Mouse (Mus musculus) adipocyte (in vitro differentiated cells): Measurements from ENCODE around the gene Cenpo.

Experiments
- DNase-seq: peaks from one replicate; pipeline ENCODE4 v3.0.0-alpha.2; 2016; ENCODE audit warnings: low spot score

Gene Cenpo

DNA sequence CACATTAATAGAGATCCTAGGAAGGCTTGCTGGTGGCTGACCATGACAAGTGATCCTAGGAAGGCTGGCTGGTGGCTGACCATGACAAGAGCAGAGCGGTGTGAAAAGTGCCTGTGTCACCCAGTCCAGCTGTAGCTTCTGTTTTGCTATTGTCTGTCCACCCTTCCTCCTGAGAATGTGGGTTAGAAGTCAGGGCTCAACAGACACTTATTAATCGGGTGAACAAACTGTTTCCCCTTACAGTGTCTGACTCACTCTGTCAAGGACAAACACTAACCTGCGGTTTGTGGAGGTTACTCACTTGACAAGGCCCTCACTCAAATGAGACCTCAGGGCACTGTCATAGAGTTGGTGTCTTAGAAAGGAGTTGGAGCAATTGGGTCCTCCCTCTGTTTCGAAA, 35.4 kb downstream of the Cenpo start:
- peak; percentile 40 for DNase-seq

DNA sequence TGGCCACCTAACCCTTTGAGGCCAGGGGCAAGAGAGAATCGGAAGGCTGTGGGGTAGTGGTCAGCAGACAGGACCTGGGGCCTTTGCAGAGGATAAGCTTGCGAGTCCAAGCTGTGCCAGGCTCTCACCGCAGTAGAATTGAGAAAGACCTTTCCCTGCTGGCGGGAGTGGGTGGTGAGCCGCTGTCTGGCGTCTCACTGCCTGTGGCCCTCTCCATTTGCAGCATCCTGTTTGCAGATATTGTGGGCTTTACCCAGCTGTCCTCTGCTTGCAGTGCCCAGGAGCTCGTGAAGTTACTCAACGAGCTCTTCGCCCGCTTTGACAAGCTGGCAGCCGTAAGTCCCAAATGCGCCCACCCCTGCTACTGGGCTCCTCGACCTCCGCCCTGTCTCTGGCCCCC, 39.5 kb downstream of the Cenpo start:
- no peak for DNase-seq

GRCm38 (mm10) chr12:4193025-4193740, 40.9 kb downstream of the Cenpo start:
- DNase-seq: peak; percentile 91

GRCm38 (mm10) chr12:4192514-4192913, 41.6 kb downstream of the Cenpo start:
- DNase-seq: no peak

GRCm38 (mm10) chr12:4189060-4189447, 45.0 kb downstream of the Cenpo start:
- no peak for DNase-seq

DNA sequence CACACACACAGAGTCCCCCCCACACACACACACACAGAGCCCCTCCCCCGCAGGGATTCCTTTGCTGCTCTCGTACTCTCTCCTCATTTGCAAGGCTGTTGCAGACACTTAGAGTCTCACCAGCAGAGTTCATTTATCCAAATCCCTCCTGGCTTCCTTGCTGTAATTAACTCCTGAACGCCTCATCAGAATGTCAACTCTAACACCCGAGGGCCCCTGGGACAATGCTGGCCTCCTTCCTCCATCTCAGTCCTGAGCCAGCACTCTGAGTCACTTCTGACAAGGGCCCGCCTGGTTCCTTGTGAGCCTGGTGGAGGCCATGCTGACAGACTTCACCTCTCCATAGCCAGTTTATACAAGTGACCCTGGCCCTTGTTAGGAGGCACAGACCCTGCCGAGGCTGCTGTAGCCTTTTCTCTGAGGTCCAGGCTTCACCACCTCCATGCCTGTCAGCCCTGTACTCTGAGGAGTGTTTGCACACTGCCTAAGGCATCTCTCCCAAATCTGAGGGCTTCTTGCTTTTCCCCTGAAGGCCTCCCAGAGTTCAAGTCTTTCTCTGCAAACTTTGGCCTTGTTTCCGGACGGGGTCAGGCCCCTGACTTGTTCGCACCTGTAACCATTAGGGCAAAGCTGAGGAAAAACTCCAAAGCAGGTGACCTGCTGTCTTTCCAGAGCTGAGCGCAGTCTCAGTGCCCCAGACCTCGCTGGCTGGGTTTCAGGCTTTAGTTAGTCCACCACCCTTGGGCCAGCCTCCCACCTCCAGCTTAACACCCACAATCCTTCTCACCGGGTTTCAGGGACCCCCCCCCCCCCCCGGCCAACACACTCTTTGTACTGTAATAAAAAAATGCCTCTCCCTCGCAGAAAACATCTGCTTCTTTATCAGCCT, 45.7 kb downstream of the Cenpo start:
- DNase-seq: peak; percentile 91

DNA sequence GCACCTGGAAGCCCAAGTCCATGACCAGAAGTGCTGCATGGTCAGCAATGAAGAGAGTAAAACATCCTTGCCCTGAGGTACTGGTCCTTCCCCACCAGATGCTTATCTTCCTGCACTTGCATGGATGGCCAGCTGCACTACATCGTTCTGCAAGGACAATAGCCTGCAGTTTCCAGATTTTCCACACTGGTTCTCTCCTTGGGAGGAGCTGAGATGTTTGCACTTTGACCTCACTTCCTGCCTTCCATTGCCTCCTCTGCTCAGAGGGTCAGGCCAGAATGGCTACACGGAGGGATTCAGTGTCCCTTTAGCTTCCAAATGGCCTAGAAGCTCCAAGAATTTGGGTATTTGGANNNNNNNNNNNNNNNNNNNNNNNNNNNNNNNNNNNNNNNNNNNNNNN, 49.4 kb downstream of the Cenpo start:
- DNase-seq: no peak

- DNase-seq: no peak
These were observed 53.6 kb downstream of the Cenpo start for GRCm38 (mm10) chr12:4180507-4180906.

DNA sequence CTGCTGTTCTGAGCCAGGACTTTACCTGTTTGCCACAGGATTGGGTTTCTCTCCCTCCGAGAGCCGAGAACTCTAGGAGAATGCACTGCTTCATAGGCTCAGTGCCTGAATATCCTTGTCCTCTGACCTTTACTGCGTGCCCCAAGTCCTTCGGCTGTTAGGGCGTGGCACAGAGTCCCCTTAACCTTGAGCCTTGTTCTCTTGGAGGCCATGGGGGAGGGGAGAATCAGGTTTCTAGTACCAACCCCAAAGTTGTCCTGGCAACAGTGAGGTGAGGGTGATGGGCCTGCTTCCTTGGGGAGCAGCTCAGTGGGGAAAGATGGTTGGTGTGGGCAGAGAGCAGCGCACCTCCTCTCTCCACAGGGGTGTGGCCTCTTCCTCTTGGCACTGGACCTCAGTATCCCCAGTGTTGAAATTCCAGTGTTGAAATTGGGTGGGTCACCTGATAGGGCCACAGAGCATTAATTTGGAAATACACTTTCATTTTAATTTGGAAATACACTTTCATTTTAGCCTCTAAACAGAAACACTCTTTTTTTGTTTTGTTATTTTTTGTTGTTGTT, 54.3 kb downstream of the Cenpo start:
- no peak for DNase-seq

- no peak for DNase-seq
These were observed 55.3 kb downstream of the Cenpo start for GRCm38 (mm10) chr12:4178839-4179238.

GRCm38 (mm10) chr12:4173108-4173790, 60.8 kb downstream of the Cenpo start:
- no peak for DNase-seq

- DNase-seq: no peak
These were observed 64.5 kb downstream of the Cenpo start for GRCm38 (mm10) chr12:4169622-4170021.

DNA sequence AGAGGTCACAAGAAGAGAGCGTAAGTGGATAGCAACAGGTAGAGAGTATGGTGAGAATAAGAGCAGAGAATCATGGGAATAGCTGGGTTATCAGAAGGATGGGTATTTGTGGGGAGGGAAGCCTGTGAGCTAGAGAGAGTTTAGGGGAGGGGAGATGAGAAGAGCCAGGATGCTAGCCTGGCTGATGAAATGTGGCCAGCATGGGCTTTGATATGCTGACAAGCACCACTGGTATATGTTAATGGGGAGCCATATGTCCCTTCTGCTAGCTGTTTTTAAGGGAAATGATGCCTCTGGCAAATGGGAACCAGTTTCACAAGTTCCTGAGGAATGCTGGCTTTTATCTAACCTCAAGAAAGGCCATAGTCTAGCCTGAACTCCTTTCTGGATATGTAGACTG, 65.0 kb downstream of the Cenpo start:
- no peak for DNase-seq

DNA sequence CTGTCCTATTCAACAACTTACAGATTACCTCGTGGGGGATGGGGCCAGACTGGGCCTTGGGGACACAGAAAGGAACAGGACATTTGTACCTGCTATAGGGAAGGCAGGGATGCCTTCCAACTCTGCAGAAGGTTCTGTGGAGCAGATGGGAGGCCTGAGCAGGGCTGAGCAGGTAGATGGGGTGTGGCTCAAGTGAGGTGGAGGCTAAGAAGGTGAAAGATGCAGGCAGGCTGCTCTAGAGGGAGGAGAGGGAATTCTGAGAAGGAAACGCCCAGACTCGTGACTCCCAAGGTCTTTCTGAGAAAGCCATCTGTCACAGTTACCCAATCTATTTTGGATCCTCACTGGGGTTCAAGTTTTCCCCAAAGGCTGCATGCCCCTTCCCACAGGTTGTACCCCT, 67.1 kb downstream of the Cenpo start:
- DNase-seq: no peak

DNA sequence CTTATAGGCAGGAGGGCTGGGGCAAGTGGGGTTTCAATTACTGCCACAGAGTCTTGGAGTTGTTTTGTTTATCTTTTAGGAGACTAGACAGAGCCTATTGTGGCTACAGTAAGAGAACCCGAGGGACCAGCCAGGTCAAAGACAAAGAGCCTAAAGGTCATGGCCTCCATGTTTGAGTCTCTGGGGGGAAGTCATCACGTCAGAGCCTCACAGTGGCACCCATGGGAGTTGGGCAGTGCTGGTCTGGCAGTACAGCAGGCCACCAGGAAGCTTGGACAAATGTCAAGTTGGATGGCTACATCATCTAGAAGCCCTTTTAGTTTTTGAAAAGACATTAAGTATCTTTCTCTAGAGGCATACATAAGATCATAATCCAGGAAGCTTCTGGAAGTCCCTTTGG, 71.2 kb downstream of the Cenpo start:
- DNase-seq: peak; percentile 13

DNA sequence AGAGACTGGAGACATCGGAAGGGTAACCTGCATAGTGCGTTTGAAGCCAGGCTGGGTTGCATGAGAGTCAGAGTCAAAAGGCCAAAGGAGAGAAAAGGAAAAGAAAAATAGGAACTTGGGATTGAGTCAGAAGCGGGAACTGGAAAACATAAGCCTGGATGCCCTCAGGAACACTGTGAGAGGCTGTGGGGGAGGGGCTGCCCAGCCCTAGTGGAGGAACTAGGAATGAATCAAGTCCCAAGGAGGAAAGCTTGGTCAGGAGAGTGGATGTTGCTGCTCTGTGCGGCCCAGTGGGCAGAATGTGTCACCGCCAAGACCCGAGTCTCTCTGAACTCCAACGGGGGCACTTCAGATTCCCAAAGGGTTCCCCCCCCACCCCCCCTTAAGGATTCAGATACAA, 73.8 kb downstream of the Cenpo start:
- peak; percentile 10 for DNase-seq

DNA sequence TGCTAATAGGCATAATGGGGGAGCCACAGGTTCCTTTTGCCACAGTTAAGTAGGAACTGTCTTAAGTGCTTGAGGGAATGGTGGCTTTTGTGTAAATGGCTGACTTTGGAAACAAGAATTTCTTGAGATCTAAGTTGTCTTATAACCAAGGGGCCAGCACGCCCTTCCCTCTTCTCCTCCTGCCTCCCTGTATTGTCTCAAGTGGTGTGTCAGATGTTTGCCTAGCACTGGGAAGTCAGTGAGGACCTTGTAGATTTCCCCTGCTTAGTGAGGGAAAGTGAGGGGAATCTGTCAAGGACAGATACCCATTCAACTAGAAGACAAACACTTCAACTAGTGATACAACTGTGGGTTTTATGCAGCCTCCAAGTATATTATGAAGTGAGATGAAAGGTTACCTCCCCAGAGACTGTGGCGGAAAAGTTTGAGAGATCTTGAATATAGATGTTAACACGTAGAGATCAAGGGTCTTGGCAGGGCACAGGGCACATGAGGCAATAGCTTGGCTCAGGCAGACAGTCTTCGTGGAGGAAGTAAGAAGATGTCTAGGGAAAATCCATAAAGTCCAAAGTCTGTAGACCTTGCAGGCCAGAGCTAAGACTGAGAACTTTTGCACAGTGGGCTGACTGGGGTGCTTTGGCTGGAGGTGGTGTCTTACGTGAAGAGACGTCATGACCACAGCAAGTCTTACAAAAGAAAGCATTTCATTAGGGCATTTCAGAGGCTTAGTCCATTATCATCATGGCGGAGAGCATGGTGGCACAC, 75.0 kb downstream of the Cenpo start:
- peak; percentile 14 for DNase-seq

GRCm38 (mm10) chr12:4158179-4158578, 75.9 kb downstream of the Cenpo start:
- DNase-seq: no peak

DNA sequence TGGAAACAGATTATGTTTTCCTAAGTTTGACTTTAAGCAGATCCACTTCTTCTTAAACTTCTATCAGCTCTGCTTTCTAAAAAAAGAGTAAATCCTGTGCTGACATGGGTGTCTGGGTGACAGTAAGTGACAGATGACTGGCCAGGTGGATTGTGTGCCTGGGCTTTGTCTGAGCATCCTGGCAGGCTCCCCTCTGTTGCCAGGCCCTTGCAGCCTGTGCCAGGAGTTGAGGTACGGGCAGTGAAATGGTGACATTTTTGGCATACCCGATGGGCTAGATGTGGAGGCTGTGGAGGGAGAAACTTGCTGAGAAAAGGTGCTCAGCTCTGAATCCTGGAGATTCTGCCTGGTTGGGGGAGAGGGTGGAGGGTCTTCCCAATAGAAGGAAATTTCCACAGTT, 76.6 kb downstream of the Cenpo start:
- DNase-seq: no peak

DNA sequence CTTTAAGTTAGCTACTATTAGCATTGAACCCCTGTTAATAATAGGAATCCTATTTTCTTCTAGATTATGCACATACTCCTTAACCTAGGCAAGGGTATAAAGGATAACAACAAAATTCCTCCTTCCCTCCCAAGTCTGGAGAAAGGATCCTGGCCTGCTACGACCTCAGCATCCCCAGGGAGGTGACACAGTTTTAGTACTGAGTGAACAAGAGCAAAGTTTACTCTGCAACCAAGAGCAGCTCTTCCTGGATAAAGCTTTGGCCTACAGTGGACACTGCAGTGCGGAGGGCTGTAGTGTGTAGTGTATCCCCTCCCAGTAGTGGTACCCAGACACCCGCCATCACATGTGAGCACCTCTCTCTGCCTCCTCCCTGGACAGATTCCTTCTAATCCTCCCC, 82.1 kb downstream of the Cenpo start:
- DNase-seq: peak; percentile 56

DNA sequence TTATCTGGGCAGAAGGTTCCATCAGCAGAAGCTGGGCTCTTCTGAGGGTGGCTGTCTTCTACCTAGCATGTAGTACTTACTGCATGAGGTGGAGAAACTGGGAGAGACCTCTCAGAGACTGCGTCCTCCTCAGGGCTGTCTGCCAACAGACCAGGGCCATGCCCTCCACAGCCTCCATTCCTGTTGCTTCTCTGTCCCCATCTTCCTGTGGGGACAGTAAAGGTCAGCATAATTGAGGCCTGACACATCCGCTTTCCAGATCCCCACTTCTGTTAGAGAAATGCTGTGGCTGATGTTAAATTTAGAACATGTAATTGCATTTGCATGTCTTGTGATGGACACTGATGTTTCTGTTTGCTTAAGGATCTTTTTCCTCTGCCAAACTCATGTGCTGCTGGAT, 83.2 kb downstream of the Cenpo start:
- DNase-seq: no peak
